Mouse (Mus musculus) hematopoietic stem cell, adult 5-6 weeks (primary cell): ENCODE measurements around the gene Hist1h2be. TPM values are rescaled to one million over a fixed set of nuclear protein-coding genes. Genes with fewer than 3 reads are reported as not detected.

Source experiments
- ATAC-seq, 2 experiments: fragments of 125-278 bp in 1 of 2; replicated peaks in 1 of 2; 2 replicates each; pipeline ENCODE4 v1.8.0; 2016 to 2017; ENCODE audit warnings: inconsistent platforms in 2 of 2, mild to moderate bottlenecking in 2 of 2, moderate number of reproducible peaks in 2 of 2, low read depth in 1 of 2, moderate TSS enrichment in 1 of 2; ENCODE audit not compliant: low FRiP score in 2 of 2, poor library complexity in 2 of 2, severe bottlenecking in 2 of 2, insufficient read depth in 1 of 2, low TSS enrichment in 1 of 2
- total RNA-seq: library from RNA; stranded (forward); fragments of 172-1452, 232-1000 nt; gene quantifications from 2 replicates; pipeline ENCODE4 v1.2.3, GENCODE M21; 2017

The Hist1h2be gene
- 51.7 and 72.2 TPM in 2 replicates for total RNA-seq

DNA sequence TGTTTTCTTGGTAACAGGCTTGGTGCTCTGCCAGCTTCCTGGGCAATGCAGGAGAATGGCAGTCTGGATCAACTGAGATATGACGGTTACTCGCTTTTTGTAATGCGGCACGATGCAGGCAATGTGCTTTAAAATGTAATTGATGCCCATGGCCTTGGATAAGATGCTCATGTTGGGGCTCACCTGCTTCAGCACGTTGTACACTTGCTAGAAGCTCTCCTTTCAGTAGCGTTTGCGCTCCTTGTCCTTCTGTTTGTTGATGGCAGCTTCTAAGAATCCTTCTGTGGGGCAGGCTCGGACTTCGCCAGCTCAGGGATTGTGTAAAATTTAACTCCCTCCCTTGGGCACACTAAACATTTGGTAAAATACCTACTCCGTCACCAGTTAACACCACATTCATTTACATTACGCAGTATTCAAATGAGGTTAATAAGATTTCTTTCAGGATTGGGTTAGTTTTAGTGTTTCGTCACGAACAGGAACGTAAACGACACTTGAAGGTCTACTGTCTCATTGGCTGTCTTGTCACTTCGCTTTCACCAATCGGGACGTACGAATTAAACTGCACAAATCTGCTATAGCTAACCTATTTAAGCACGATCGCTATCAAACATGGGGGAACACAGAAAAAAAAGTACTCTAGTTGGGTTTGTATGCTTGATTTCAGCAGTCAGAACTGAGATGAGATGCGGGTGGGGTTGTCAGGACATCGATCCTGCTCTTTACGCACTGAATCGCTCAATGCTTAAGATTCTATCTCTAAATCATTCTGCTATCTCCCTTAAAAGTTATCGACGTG is at the start of gene Hist1h2be:
TSS of gene Hist1h2be (minus strand) at position 392 of the 799 bp plus-strand sequence.
- ATAC-seq: peak; percentile 61 to 73

GRCm38 (mm10) chr13:23662536-23662935 is 41.6 kb upstream of the Hist1h2be start:
- ATAC-seq: no peak

GRCm38 (mm10) chr13:23659636-23660366 is 38.9 kb upstream of the Hist1h2be start:
- ATAC-seq: no peak

DNA sequence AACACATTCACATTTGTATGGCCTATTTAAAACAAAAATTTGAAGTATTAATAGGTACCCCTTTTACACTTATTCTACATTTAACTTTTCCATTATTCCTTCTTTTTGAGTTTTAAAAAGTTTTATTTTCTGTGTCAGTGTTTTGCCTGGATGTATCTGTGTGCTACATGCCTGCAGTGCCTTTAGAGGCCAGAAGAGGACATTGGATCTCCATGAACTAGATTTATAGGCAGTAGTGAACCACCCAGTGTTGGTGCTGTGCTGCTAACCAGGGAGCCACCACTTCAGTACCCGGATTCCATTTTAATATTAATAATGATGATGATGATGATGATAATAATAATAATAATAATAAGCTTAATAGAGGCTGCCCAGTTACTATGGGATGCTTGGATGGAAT is 9.7 kb upstream of the Hist1h2be start:
- peak; percentile 77 to 82 for ATAC-seq

GRCm38 (mm10) chr13:23622861-23623450 is 2.0 kb upstream of the Hist1h2be start:
- no peak for ATAC-seq

GRCm38 (mm10) chr13:23622175-23622671 is 1.3 kb upstream of the Hist1h2be start, which contains the start of gene Hist1h1e:
Gene Hist1h1e (minus strand): TSS chr13:23622558.
- peak; percentile 61 to 68 for ATAC-seq

GRCm38 (mm10) chr13:23621532-23622174 is 729 bp upstream of the Hist1h2be start:
- ATAC-seq: peak; percentile 80 to 81

DNA sequence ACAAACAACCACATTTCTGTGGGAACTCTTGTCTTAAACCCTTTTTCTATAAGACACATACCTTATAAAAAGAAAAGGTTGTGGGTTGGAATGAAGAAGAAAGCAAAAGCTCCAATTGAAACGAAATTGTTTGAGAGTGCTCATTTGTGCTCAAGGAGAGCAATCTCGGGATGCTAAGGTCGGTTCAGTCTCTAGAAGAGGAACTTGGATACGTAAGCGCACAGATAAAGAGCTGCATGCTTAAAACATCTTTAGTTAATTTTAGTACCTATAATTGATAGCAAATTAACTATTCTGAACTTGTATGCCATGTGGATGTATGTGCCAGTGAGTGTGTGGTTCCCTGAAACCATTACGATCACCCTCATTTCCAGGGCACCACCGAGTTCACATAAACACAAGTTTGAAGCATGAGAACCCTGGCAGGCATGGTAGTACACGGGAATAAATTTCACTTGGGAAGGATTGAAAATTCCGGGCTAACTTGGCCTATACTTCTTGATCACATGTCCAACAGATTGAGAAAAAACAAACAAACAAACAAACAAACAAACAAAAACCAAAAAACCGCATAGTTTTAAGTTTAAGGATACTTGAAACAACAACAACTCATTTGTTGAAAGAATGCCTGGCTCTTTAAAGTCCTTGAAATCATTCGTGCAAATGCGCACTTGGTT is 730 bp downstream of the Hist1h2be start:
- ATAC-seq: no peak

- ATAC-seq: no peak
Observed at GRCm38 (mm10) chr13:23611638-23612037, 9.3 kb downstream of the Hist1h2be start.

- ATAC-seq: no peak
Observed at GRCm38 (mm10) chr13:23610393-23610792, 10.5 kb downstream of the Hist1h2be start.

GRCm38 (mm10) chr13:23609844-23610243 is 11.1 kb downstream of the Hist1h2be start:
- ATAC-seq: no peak

GRCm38 (mm10) chr13:23609209-23609608 is 11.7 kb downstream of the Hist1h2be start:
- no peak; a peak in 1 of 4 replicates for ATAC-seq

DNA sequence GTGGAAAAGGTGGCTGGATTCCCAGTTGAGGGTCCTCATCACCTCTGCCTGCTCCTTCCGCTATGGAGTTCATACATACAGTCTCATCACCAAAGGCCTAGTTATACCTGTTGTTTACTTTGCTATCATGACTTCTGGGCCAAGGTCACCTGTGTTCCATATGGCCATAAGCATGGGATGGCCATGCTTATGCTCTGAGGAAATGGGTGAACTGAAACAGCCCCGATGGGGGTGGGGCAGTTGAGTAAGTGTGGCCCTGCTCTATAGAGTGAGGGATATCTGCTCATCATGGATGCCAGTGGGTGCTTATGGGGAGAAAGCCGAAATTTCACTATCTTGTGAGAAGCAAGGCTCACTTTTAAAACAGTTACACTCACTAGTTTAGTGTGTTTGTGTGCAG is 15.9 kb downstream of the Hist1h2be start:
- ATAC-seq: no peak

GRCm38 (mm10) chr13:23604452-23604851 is 16.5 kb downstream of the Hist1h2be start:
- ATAC-seq: no peak

- ATAC-seq: no peak
Observed at GRCm38 (mm10) chr13:23603182-23603699, 17.7 kb downstream of the Hist1h2be start.

DNA sequence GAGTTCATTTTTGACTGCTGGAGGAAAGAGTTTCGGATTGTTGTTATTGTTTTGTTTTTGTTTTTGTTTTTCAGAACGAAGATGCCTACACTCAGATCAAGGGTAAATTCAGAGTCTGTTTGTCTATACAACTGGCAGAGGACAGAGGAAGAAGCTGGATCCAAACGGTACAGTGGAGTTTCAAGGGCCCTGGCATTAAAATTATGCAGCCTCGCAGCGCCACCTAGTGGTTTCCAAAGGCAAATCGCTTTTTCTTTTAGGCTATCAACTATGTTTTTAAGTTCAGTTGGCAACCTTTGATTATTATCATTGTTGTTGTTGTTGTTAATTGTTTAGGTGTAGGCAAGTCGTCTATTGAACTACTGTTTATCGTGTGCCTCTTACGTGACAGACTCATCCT is 23.0 kb downstream of the Hist1h2be start:
- ATAC-seq: peak; percentile 34 to 74; a peak in 3 of 4 replicates
